Comparison of ENCODE assay signal across 14 mouse cellular contexts in the genomic region with DNA sequence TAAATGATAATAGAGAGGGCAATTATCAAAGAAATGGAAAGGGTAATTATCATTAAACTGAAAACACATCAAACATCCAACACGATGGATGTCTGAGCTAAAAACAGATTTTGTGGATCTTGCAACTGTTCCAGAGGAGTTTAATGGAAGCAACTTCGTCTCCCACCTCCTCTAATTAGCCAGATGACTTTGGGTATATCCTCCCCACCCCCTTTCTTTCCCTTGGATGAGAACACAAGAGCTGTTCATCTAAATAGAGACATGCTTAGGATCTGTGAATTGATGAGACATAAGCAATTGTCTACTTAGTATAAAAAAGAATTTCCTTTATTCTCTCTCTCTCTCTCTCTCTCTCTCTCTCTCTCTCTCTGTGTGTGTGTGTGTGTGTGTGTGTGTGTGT.
"Had no signal": no experiment of that assay in that cellular context is flagged by ENCODE, and none has a peak within 500 bp of the region (broad histone marks: within the 10 kb centered on the region; RNA-seq: fewer than 3 reads in every experiment).

No protein-coding gene starts in this region.

- H3K27me3 ChIP-seq: midbrain, embryonic 13.5 days; midbrain, embryonic 15.5 days; neural tube, embryonic 12.5 days; stomach, embryonic 15.5 days had no signal

- H3K4me1 ChIP-seq: midbrain, embryonic 13.5 days; midbrain, embryonic 15.5 days; neural tube, embryonic 12.5 days; stomach, embryonic 15.5 days had no signal

- H3K36me3 ChIP-seq: midbrain, embryonic 13.5 days; midbrain, embryonic 15.5 days; neural tube, embryonic 12.5 days; stomach, embryonic 15.5 days had no signal

- ATAC-seq: midbrain, embryonic 13.5 days; midbrain, embryonic 15.5 days had no signal

- DNase-seq: lung, adult 18-20 months; lung, embryonic 14.5 days; lung, postnatal 10 days; lung, postnatal 4 days; right cerebral cortex, postnatal 14 days; thymus, adult 2 months; thymus, postnatal 25 days; thymus, postnatal 4 days had no signal

- H3K4me2 ChIP-seq: lung, embryonic 14.5 days; midbrain, embryonic 11.5 days; midbrain, embryonic 13.5 days; midbrain, embryonic 15.5 days; neural tube, embryonic 12.5 days; stomach, embryonic 15.5 days had no signal

- H3K9ac ChIP-seq: lung, embryonic 14.5 days; midbrain, embryonic 13.5 days; midbrain, embryonic 15.5 days; neural tube, embryonic 12.5 days; stomach, embryonic 15.5 days had no signal

- H3K4me3 ChIP-seq: midbrain, embryonic 13.5 days; midbrain, embryonic 15.5 days; neural tube, embryonic 12.5 days; stomach, embryonic 15.5 days had no signal

- H3K9me3 ChIP-seq: midbrain, embryonic 13.5 days; midbrain, embryonic 15.5 days; neural tube, embryonic 12.5 days; stomach, embryonic 15.5 days had no signal

- H3K27ac ChIP-seq: midbrain, embryonic 13.5 days; midbrain, embryonic 15.5 days; neural tube, embryonic 12.5 days; stomach, embryonic 15.5 days; stomach, postnatal 0 days had no signal
